Mouse (Mus musculus) neural tube, embryonic 12.5 days (tissue): ENCODE results near the gene Spen. TPM values are rescaled to one million over a fixed set of nuclear protein-coding genes. Genes with fewer than 3 reads are reported as not detected.

Source experiments
- ATAC-seq: fragments of 200-750 bp; cut with Nextera tagmentation; 2 replicates; pipeline ENCODE4 v1.8.0; 2017; ENCODE audit warnings: low read depth, mild to moderate bottlenecking, moderate TSS enrichment, moderate library complexity; ENCODE audit not compliant: low FRiP score
- H3K27ac ChIP-seq: fragments of 300-500 bp; sonication (generic); 2 replicates; pipeline ENCODE4 v1.5.1; 2016
- H3K27me3 ChIP-seq: fragments of 300-500 bp; sonication (generic); replicated peaks from 2 replicates; pipeline ENCODE4 v1.6.1; 2016; ENCODE audit warnings: mild to moderate bottlenecking
- H3K36me3 ChIP-seq: fragments of 300-500 bp; sonication (generic); 2 replicates; pipeline ENCODE4 v1.6.1; 2016; ENCODE audit warnings: mild to moderate bottlenecking
- H3K4me1 ChIP-seq: fragments of 300-500 bp; sonication (generic); 2 replicates; pipeline ENCODE4 v1.6.1; 2016
- H3K4me2 ChIP-seq: fragments of 300-500 bp; sonication (generic); replicated peaks from 2 replicates; pipeline ENCODE4 v1.6.1; 2016; ENCODE audit warnings: mild to moderate bottlenecking
- H3K4me3 ChIP-seq: fragments of 300-500 bp; sonication (generic); 2 replicates; pipeline ENCODE4 v1.5.1; 2016
- H3K9ac ChIP-seq: fragments of 300-500 bp; sonication (generic); 2 replicates; pipeline ENCODE4 v1.6.1; 2016; ENCODE audit warnings: mild to moderate bottlenecking
- H3K9me3 ChIP-seq: fragments of 300-500 bp; sonication (generic); 2 replicates; pipeline ENCODE4 v1.6.1; 2016; ENCODE audit warnings: mild to moderate bottlenecking
- WGBS: fragments of 180-500 bp; shearing (Covaris S2); methylation state at CpG from one replicate; pipeline ENCODE4 v1.1.7; 2016; 5-methylcytosine and 5-hydroxymethylcytosine counted together
- polyA plus RNA-seq: library from polyadenylated mRNA; unstranded; fragments of >200 nt; fragmentation: Nextera tagmentation; extraction: Ambion mirVana; gene quantifications from 2 replicates; pipeline ENCODE4 v1.2.1, GENCODE M21; 2016

Gene Spen
- polyA plus RNA-seq, 1 experiment from 2014 or later, result 21.3 TPM

DNA sequence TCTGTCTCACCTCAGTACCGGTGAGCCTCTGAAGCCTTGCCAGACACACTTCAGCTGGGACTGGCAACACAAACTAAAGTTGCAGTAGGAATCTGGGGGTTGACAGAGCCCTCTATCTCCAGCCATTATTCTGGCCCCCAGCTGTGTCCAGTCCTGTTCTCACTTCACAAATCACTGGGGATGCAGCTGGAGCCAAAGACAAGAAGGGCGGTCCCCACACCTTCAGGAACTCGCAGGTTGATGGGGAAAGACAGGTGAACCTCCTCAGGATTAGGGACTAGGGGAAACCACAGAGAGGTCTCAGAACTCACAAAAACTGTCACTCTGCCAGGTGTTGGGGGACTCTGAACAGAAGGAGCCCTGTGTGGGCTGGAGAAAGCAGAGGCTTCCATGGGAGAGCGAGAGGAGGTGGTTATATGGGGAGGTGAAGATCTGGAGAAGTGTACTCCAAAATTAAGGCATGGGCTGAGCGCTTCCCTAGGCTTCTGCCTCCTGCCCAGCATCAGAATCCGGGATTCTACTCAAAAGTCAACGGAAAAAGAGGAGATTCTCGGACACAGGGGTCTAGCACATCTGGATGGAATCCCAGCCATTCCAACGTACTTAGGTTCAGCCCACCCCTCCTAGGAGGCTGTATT, 118.1 kb downstream of the Spen start, which contains the start of gene Hspb7:
Hspb7 (plus strand) TSS at position 588 of the 638 bp plus-strand sequence.
- Histone ChIP-seq H3K4me1 (0 out of 2 replicates have a peak, but pooled peaks cover 1% of the 10 kb centered on the region), H3K9ac (no peak within 1 kb of the TSS), H3K4me3 (no peak within 1 kb of the TSS), H3K27ac (no peak within 1 kb of the TSS), H3K9me3 (0 out of 2 replicates have a peak, but pooled peaks cover 4% of the 10 kb centered on the region), H3K4me2 (no peak within 1 kb of the TSS), H3K27me3 (peaks cover 23% of the 10 kb centered on the region), H3K36me3 (no peaks in the 10 kb centered on the region)
- ATAC-seq, result no peak
- 60% methylated on average over 9 of the region's 9 CpGs for WGBS

GRCm38 (mm10) chr4:141419398-141420191, 118.8 kb downstream of the Spen start:
- Histone ChIP-seq H3K27me3 (peaks cover 16% of the 10 kb centered on the region; the same call in 1 of the 2 replicates), H3K4me2 (no peak overlapping the region), H3K36me3 (no peaks in the 10 kb centered on the region), H3K9ac (no peak overlapping the region), H3K9me3 (0 out of 2 replicates have a peak, but pooled peaks cover 4% of the 10 kb centered on the region), H3K4me1 (no peaks in the 10 kb centered on the region), H3K4me3 (no peak overlapping the region), H3K27ac (no peak overlapping the region)
- no peak for ATAC-seq
- 69% methylated on average over 27 of the region's 27 CpGs for WGBS

Other genes starting within 250 kb of the Spen start
- 2.7 and 3.0 TPM in 2 replicates for gene Epha2, start 237.4 kb downstream of the Spen start, polyA plus RNA-seq
- gene Fam131c, start 170.4 kb downstream of the Spen start, polyA plus RNA-seq, result 2.5 and 3.2 TPM in 2 replicates
- not detected in 2 replicates for gene Clcnka, start 139.9 kb downstream of the Spen start, polyA plus RNA-seq
- gene Clcnkb, start 122.6 kb downstream of the Spen start, polyA plus RNA-seq, result not detected in 2 replicates
- 0.14 TPM in 1 of 2 replicates, not detected in the other for gene Hspb7, start 117.8 kb downstream of the Spen start, polyA plus RNA-seq
- gene Srarp, start 102.5 kb downstream of the Spen start, polyA plus RNA-seq, result 0.38 TPM in 1 of 2 replicates, not detected in the other
- gene Zbtb17, start 93.9 kb downstream of the Spen start, polyA plus RNA-seq, result 51.6 and 55.7 TPM in 2 replicates
- 30.6 and 37.0 TPM in 2 replicates for gene Fblim1, start 67.5 kb upstream of the Spen start, polyA plus RNA-seq
- gene Tmem82, start 80.0 kb upstream of the Spen start, polyA plus RNA-seq, result 0.26 and 0.43 TPM in 2 replicates
- not detected in 2 replicates for gene Slc25a34, start 85.2 kb upstream of the Spen start, polyA plus RNA-seq
- 7.4 TPM in 2 replicates for gene Plekhm2, start 126.3 kb upstream of the Spen start, polyA plus RNA-seq
- gene Rsc1a1, start 147.0 kb upstream of the Spen start, polyA plus RNA-seq, result 1.2 TPM in 1 of 2 replicates, not detected in the other
- 24.8 and 25.6 TPM in 2 replicates for gene Ddi2, start 184.8 kb upstream of the Spen start, polyA plus RNA-seq
- not detected in 2 replicates for gene Agmat, start 208.1 kb upstream of the Spen start, polyA plus RNA-seq